Mouse (Mus musculus): ENCODE data around the gene Ints2. TPM values are rescaled to one million over a fixed set of nuclear protein-coding genes. Genes with fewer than 3 reads are reported as not detected.

The Ints2 gene
- polyA plus RNA-seq, 1 experiment from 2014 or later: 20.3 TPM

DNA sequence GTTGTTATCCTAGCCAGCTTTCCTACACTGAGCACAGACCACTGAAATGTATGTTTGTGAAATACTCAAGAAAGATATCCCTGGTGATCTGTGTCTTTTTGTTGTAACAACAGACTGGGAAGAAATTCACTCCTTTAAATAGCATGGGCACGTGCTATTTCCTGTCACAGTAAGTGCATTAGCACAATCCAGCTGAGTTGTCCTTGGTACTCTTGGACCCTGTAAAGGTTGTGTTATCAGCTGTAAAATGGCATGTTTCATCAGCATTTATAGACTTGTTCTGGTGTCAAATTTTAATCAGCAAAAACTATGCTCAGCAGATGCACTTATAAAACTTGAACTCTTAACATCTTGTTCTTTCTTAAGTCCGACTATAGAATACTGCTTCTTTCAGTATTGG, 86.6 kb downstream of the Ints2 start:
- no peak overlapping the region for H3K27ac ChIP-seq (ENCODE audit: poor library complexity, severe bottlenecking)
- H3K4me1 ChIP-seq (replicated peaks): no peaks in the 10 kb centered on the region
- WGBS: 56% methylated on average over 2 of the region's 2 CpGs
- H3K4me3 ChIP-seq: no peak overlapping the region
- H3K9ac ChIP-seq: no peak overlapping the region
- ATAC-seq (ENCODE audit: insufficient number of reproducible peaks, low FRiP score): no peak
- no peaks in the 10 kb centered on the region for H3K9me3 ChIP-seq (replicated peaks)
- no peak overlapping the region for H3K4me2 ChIP-seq
- no peaks in the 10 kb centered on the region for H3K27me3 ChIP-seq (replicated peaks)
- H3K36me3 ChIP-seq: no peaks in the 10 kb centered on the region

Other genes starting within 250 kb of the Ints2 start
- gene Brip1, start 56.4 kb downstream of the Ints2 start, polyA plus RNA-seq (2016; fragmentation: Nextera tagmentation; extraction: Ambion mirVana): 5.2 and 5.8 TPM in 2 replicates
- 6.5 and 7.6 TPM in 2 replicates for gene Med13, start 100.0 kb upstream of the Ints2 start, polyA plus RNA-seq (2016; fragmentation: Nextera tagmentation; extraction: Ambion mirVana)
- gene Rnft1, start 227.1 kb upstream of the Ints2 start, polyA plus RNA-seq (2016; fragmentation: Nextera tagmentation; extraction: Ambion mirVana): 45.3 and 46.8 TPM in 2 replicates

Measured in heart, embryonic 12.5 days (tissue).